Mouse (Mus musculus) neutrophil, adult 5-6 weeks (primary cell): ENCODE measurements at regions not wholly inside any gene's neighbourhood (a gene's known extent, or its start where the extent isn't known, plus 50 kb on each side); places are given as distances from the start of the nearest gene placed in this dataset.

Experiments
- ATAC-seq: fragments of 151-379, 151-347 bp; 2 replicates; pipeline ENCODE4 v1.8.0; 2017; ENCODE audit warnings: mild to moderate bottlenecking, moderate TSS enrichment; ENCODE audit not compliant: insufficient number of reproducible peaks, poor library complexity, low FRiP score, severe bottlenecking; ENCODE audit errors: extremely low read depth

- no peak for ATAC-seq
These were observed 413.6 kb downstream of the Glrx3 start for GRCm38 (mm10) chr7:137851061-137851460.

- ATAC-seq: no peak
These were observed 422.3 kb downstream of the Glrx3 start for GRCm38 (mm10) chr7:137859681-137860080.

- ATAC-seq: no peak
These were observed 423.1 kb downstream of the Glrx3 start for GRCm38 (mm10) chr7:137860520-137860919.

GRCm38 (mm10) chr7:137864912-137865311 is 427.5 kb downstream of the Glrx3 start:
- no peak for ATAC-seq

GRCm38 (mm10) chr7:137865457-137865856 is 428.0 kb downstream of the Glrx3 start:
- ATAC-seq: no peak

- ATAC-seq: no peak
These were observed 429.5 kb downstream of the Glrx3 start for GRCm38 (mm10) chr7:137866880-137867279.

GRCm38 (mm10) chr7:137868501-137868900 is 431.1 kb downstream of the Glrx3 start:
- no peak for ATAC-seq

GRCm38 (mm10) chr7:137875306-137875705 is 437.9 kb downstream of the Glrx3 start:
- 0 out of 2 replicates have a peak, but pooled peaks have one; percentile 13 for ATAC-seq

- no peak for ATAC-seq
These were observed 441.9 kb downstream of the Glrx3 start for GRCm38 (mm10) chr7:137879296-137879695.

GRCm38 (mm10) chr7:137882876-137883275 is 445.5 kb downstream of the Glrx3 start:
- no peak for ATAC-seq

GRCm38 (mm10) chr7:137883701-137884100 is 446.3 kb downstream of the Glrx3 start:
- ATAC-seq: no peak

- no peak for ATAC-seq
These were observed 447.7 kb downstream of the Glrx3 start for GRCm38 (mm10) chr7:137885146-137885545.

- ATAC-seq: no peak
These were observed 451.3 kb downstream of the Glrx3 start for GRCm38 (mm10) chr7:137888731-137889130.

GRCm38 (mm10) chr7:137906424-137907060 is 469.1 kb downstream of the Glrx3 start:
- ATAC-seq: no peak

- no peak for ATAC-seq
These were observed 472.0 kb downstream of the Glrx3 start for GRCm38 (mm10) chr7:137909456-137909855.

GRCm38 (mm10) chr7:137913551-137914105 is 476.2 kb downstream of the Glrx3 start:
- no peak for ATAC-seq

- no peak for ATAC-seq
These were observed 477.1 kb downstream of the Glrx3 start for GRCm38 (mm10) chr7:137914506-137914905.

- ATAC-seq: no peak
These were observed 478.9 kb downstream of the Glrx3 start for GRCm38 (mm10) chr7:137916351-137916750.

- ATAC-seq: no peak
These were observed 472.9 kb downstream of the Tcerg1l start for GRCm38 (mm10) chr7:137924464-137925167.

GRCm38 (mm10) chr7:137925656-137926055 is 471.9 kb downstream of the Tcerg1l start:
- ATAC-seq: no peak
